Mouse (Mus musculus) myocyte (in vitro differentiated cells): ENCODE measurements around the gene Fam78b.

ENCODE experiments used
- CEBPB ChIP-seq: IDR thresholded peaks from 2 replicates; pipeline ENCODE4 v1.6.1; 2011; ENCODE audit warnings: mild to moderate bottlenecking, moderate library complexity; ENCODE audit not compliant: poor library complexity, insufficient read depth, severe bottlenecking
- MAX ChIP-seq: IDR thresholded peaks from one replicate; pipeline ENCODE4 v1.6.1; 2011; ENCODE audit warnings: low read depth, mild to moderate bottlenecking, control low read depth
- MYOG ChIP-seq, 3 experiments: IDR thresholded peaks; one replicate each; pipeline ENCODE4 v1.6.1; 2011; ENCODE audit warnings: control low read depth in 2 of 3, low read depth in 2 of 3, mild to moderate bottlenecking in 2 of 3; ENCODE audit not compliant: insufficient read length in 2 of 3, control insufficient read depth in 1 of 3, insufficient read depth in 1 of 3
- POLR2A ChIP-seq: IDR thresholded peaks from one replicate; pipeline ENCODE4 v1.6.1; 2011; ENCODE audit warnings: low read depth, mild to moderate bottlenecking, control low read depth, moderate library complexity; ENCODE audit not compliant: insufficient read length
- POLR2AphosphoS2 ChIP-seq: IDR thresholded peaks from one replicate; pipeline ENCODE4 v1.6.1; 2011; ENCODE audit warnings: low read depth, control low read depth; ENCODE audit not compliant: insufficient read length
- TCF12 ChIP-seq: IDR thresholded peaks from one replicate; pipeline ENCODE4 v1.6.1; 2011; ENCODE audit warnings: mild to moderate bottlenecking, control low read depth; ENCODE audit not compliant: poor library complexity, insufficient read depth, severe bottlenecking

GRCm38 (mm10) chr1:167004621-167005020 is 3.4 kb downstream of the Fam78b start:
- no peak for TF ChIP-seq POLR2A
- no peak for TF ChIP-seq MYOG (IDR thresholded peaks at IDR 0.05; ENCODE audit: control insufficient read depth in 1 of 3, insufficient read depth in 1 of 3, insufficient read length in 2 of 3, low read depth in 2 of 3)
- TF ChIP-seq CEBPB = no peak
- no peak for TF ChIP-seq TCF12
- no peak for TF ChIP-seq POLR2AphosphoS2
- TF ChIP-seq MAX = no peak
